Mouse (Mus musculus) midbrain, embryonic 14.5 days (tissue): Measurements from ENCODE around the gene Tmem174. TPM values are rescaled to one million over a fixed set of nuclear protein-coding genes. Genes with fewer than 3 reads are reported as not detected.

Experiments
- ATAC-seq: fragments of 200-750 bp; cut with Nextera tagmentation; 2 replicates; pipeline ENCODE4 v1.8.0; 2017; ENCODE audit warnings: moderate number of reproducible peaks, moderate library complexity; ENCODE audit not compliant: low FRiP score, low TSS enrichment
- DNase-seq: peaks from one replicate; pipeline ENCODE4 v3.0.0-alpha.2; 2015
- H3K27ac ChIP-seq: fragments of 300-500 bp; sonication (generic); replicated peaks from 2 replicates; pipeline ENCODE4 v1.5.1; 2014; ENCODE audit warnings: mild to moderate bottlenecking, low read depth, low read length, moderate library complexity
- H3K27me3 ChIP-seq: fragments of 300-500 bp; sonication (generic); 2 replicates; pipeline ENCODE4 v1.6.1; 2014; ENCODE audit warnings: low read length, control low read depth, mixed read lengths; ENCODE audit not compliant: control insufficient read depth, insufficient read depth
- H3K36me3 ChIP-seq: fragments of 300-500 bp; sonication (generic); 2 replicates; pipeline ENCODE4 v1.6.1; 2014; ENCODE audit warnings: low read length, control low read depth; ENCODE audit not compliant: control insufficient read depth, insufficient read depth
- H3K4me1 ChIP-seq: fragments of 300-500 bp; sonication (generic); 2 replicates; pipeline ENCODE4 v1.6.1; 2014; ENCODE audit warnings: mild to moderate bottlenecking, antibody characterized with exemption, low read length, control low read depth; ENCODE audit not compliant: control insufficient read depth, insufficient read depth
- H3K4me2 ChIP-seq: fragments of 300-500 bp; sonication (generic); 2 replicates; pipeline ENCODE4 v1.6.1; 2014; ENCODE audit warnings: mild to moderate bottlenecking, low read length, moderate library complexity
- H3K4me3 ChIP-seq: fragments of 300-500 bp; sonication (generic); replicated peaks from 2 replicates; pipeline ENCODE4 v1.5.1; 2014; ENCODE audit warnings: low read depth, low read length
- H3K9ac ChIP-seq: fragments of 300-500 bp; sonication (generic); replicated peaks from 2 replicates; pipeline ENCODE4 v1.6.1; 2014; ENCODE audit warnings: mild to moderate bottlenecking, low read length, moderate library complexity
- H3K9me3 ChIP-seq: fragments of 300-500 bp; sonication (generic); 2 replicates; pipeline ENCODE4 v1.6.1; 2016; ENCODE audit warnings: low read length, control low read depth, mixed read lengths; ENCODE audit not compliant: control insufficient read depth
- WGBS: fragments of 180-500 bp; shearing (Covaris S2); extraction: QIAGEN DNeasy Blood & Tissue Kit; methylation state at CpG from one replicate; pipeline ENCODE4 v1.1.7; 2014; 5-methylcytosine and 5-hydroxymethylcytosine counted together
- polyA plus RNA-seq: library from polyadenylated mRNA; unstranded; fragments of >200 nt; fragmentation: Nextera tagmentation; extraction: Ambion mirVana; gene quantifications from 2 replicates; pipeline ENCODE4 v1.2.1, GENCODE M21; 2014

Gene Tmem174
- polyA plus RNA-seq, 1 experiment from 2014 or later, result not detected

GRCm38 (mm10) chr13:98617429-98618067 lies 19.7 kb downstream of the Tmem174 start:
- Histone ChIP-seq H3K4me1 (no peaks in the 10 kb centered on the region), H3K4me2 (no peak overlapping the region), H3K36me3 (no peaks in the 10 kb centered on the region), H3K4me3 (no peak overlapping the region), H3K9ac (no peak overlapping the region), H3K27ac (no peak overlapping the region), H3K27me3 (no peaks in the 10 kb centered on the region), H3K9me3 (peaks cover 5% of the 10 kb centered on the region; the same call in 1 of the 2 replicates)
- ATAC-seq (no peak), DNase-seq (no peak)
- 87% methylated on average over 17 of the region's 17 CpGs for WGBS

- DNase-seq (no peak), ATAC-seq (no peak)
- Histone ChIP-seq H3K27me3 (no peaks in the 10 kb centered on the region), H3K9me3 (peaks cover 3% of the 10 kb centered on the region; the same call in 1 of the 2 replicates), H3K4me1 (no peaks in the 10 kb centered on the region), H3K27ac (no peak overlapping the region), H3K9ac (no peak overlapping the region), H3K36me3 (no peaks in the 10 kb centered on the region), H3K4me3 (no peak overlapping the region), H3K4me2 (no peak overlapping the region)
- 77% methylated on average over 9 of the region's 9 CpGs for WGBS
Measured at GRCm38 (mm10) chr13:98607885-98608477, 29.2 kb downstream of the Tmem174 start.

- Histone ChIP-seq H3K4me3 (no peak overlapping the region), H3K9me3 (no peaks in the 10 kb centered on the region), H3K27me3 (no peaks in the 10 kb centered on the region), H3K27ac (no peak overlapping the region), H3K9ac (no peak overlapping the region), H3K36me3 (no peaks in the 10 kb centered on the region), H3K4me1 (no peaks in the 10 kb centered on the region), H3K4me2 (no peak overlapping the region)
- WGBS, result 85% methylated on average over 11 of the region's 11 CpGs
- DNase-seq, result no peak
- no peak for ATAC-seq
Measured at GRCm38 (mm10) chr13:98603799-98604198, 33.4 kb downstream of the Tmem174 start.

- DNase-seq (peak; percentile 33), ATAC-seq (no peak)
- no peak overlapping the region for H3K4me3 ChIP-seq
- H3K9ac ChIP-seq, result no peak overlapping the region
- no peak overlapping the region for H3K27ac ChIP-seq
- no peaks in the 10 kb centered on the region for H3K4me1 ChIP-seq
- WGBS, result 87% methylated on average over 4 of the region's 4 CpGs
- H3K9me3 ChIP-seq, result no peaks in the 10 kb centered on the region
- no peaks in the 10 kb centered on the region for H3K36me3 ChIP-seq
- no peaks in the 10 kb centered on the region for H3K27me3 ChIP-seq
- H3K4me2 ChIP-seq, result no peak overlapping the region
Measured at GRCm38 (mm10) chr13:98596746-98597145, 40.5 kb downstream of the Tmem174 start.

- Histone ChIP-seq H3K4me1 (no peaks in the 10 kb centered on the region), H3K4me2 (no peak overlapping the region), H3K36me3 (no peaks in the 10 kb centered on the region), H3K27ac (no peak overlapping the region), H3K9me3 (no peaks in the 10 kb centered on the region), H3K4me3 (no peak overlapping the region), H3K27me3 (peaks cover 6% of the 10 kb centered on the region), H3K9ac (no peak overlapping the region)
- WGBS, result 61% methylated on average over 10 of the region's 10 CpGs
- DNase-seq (no peak), ATAC-seq (no peak)
Measured at GRCm38 (mm10) chr13:98594726-98595141, 42.5 kb downstream of the Tmem174 start.

- Histone ChIP-seq H3K9ac (no peak overlapping the region), H3K36me3 (no peaks in the 10 kb centered on the region), H3K27me3 (peaks cover 13% of the 10 kb centered on the region), H3K9me3 (no peaks in the 10 kb centered on the region), H3K4me3 (no peak overlapping the region), H3K4me1 (0 out of 2 replicates have a peak, but pooled peaks cover 3% of the 10 kb centered on the region), H3K4me2 (no peak overlapping the region), H3K27ac (no peak overlapping the region)
- no peak for ATAC-seq
- no peak for DNase-seq
- WGBS, result 78% methylated on average over 11 of the region's 11 CpGs
Measured at GRCm38 (mm10) chr13:98593938-98594539, 43.2 kb downstream of the Tmem174 start.

GRCm38 (mm10) chr13:98591406-98591805 lies 45.8 kb downstream of the Tmem174 start:
- H3K9me3 ChIP-seq, result no peaks in the 10 kb centered on the region
- no peak overlapping the region for H3K9ac ChIP-seq
- WGBS, result 64% methylated on average over 6 of the region's 6 CpGs
- ATAC-seq (no peak), DNase-seq (no peak)
- no peak overlapping the region for H3K4me3 ChIP-seq
- H3K27me3 ChIP-seq, result peaks cover 30% of the 10 kb centered on the region
- no peaks in the 10 kb centered on the region for H3K36me3 ChIP-seq
- peaks cover 13% of the 10 kb centered on the region; the same call in 1 of the 2 replicates for H3K4me1 ChIP-seq
- H3K27ac ChIP-seq, result no peak overlapping the region
- no peak overlapping the region for H3K4me2 ChIP-seq

- Histone ChIP-seq H3K36me3 (no peaks in the 10 kb centered on the region), H3K4me3 (no peak overlapping the region), H3K9me3 (no peaks in the 10 kb centered on the region), H3K27ac (no peak overlapping the region), H3K9ac (no peak overlapping the region), H3K4me1 (peaks cover 13% of the 10 kb centered on the region; the same call in 1 of the 2 replicates), H3K4me2 (no peak overlapping the region), H3K27me3 (peaks cover 36% of the 10 kb centered on the region)
- 74% methylated on average over 6 of the region's 6 CpGs for WGBS
- ATAC-seq, result no peak
- DNase-seq, result no peak
Measured at GRCm38 (mm10) chr13:98590693-98591389, 46.4 kb downstream of the Tmem174 start.
